Mouse (Mus musculus): Measurements from ENCODE around the gene Gpd1.

Gene Gpd1

GRCm38 (mm10) chr15:99717386-99718334, at the start of gene Gpd1:
Gene Gpd1 (plus strand): TSS chr15:99717515.
- no peak for TF ChIP-seq GATA4 (IDR thresholded peaks at IDR 0.05; ENCODE audit: insufficient replicate concordance, low read length)

DNA sequence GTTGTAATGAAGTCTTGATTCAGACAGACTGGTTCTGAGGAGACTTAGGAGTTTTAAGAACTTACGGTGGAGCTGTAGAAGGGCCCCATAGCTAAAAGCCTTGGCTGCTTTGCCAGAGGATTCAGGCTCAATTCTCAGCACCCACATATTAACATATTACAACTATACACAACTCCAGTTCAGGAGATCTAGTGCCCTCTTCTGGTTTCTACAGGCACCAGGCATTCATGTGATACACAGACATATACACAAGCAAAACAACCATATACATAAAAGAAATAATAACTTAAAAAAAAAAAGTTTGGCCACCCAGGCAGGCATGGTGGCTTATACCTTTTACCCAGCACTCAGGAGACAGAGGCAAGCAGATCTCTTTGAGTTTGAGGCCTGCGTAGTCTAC, 49.8 kb upstream of the Gpd1 start:
- TF ChIP-seq GATA4 (IDR thresholded peaks at IDR 0.05; ENCODE audit: insufficient replicate concordance, low read length): no peak

DNA sequence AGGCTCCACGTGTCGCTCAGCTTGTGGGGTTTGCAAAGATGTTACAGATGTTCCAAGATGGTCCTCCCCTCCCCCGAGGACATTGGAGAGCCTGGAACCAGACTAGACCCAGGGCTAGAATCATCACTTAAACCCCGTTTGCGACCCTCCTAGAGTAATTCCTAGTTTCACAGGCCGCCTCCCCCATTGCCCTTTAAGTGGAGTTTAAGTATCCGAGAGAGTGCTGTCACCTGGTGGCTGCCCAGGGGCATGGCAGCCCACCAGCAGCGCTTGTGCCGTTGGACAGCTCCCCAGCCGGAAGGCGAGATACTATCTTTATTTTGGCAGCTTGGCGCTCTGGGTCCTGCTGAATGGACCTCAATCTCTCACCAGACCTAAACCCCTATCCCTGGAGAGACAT, 48.4 kb upstream of the Gpd1 start:
- no peak for TF ChIP-seq GATA4 (IDR thresholded peaks at IDR 0.05; ENCODE audit: insufficient replicate concordance, low read length)

DNA sequence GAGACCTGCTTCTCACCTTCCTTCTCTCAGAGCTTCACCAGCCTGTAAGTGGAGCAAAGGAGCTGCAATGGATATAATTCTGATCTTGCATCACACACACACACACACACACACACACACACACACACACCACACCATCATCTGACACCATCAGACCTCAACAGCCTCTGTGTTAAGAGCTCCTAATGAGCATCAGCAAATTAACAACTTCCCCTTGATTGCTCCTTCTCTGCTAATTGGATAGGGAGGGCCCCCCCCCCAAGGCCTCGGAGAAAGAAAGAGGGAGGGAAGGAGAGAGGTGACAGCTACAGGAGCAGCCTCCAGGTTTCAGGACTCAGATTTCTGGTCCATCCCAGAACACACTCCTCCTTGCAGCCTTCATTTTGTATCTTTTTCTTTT, 47.9 kb upstream of the Gpd1 start:
- TF ChIP-seq GATA4 (IDR thresholded peaks at IDR 0.05; ENCODE audit: insufficient replicate concordance, low read length): no peak

DNA sequence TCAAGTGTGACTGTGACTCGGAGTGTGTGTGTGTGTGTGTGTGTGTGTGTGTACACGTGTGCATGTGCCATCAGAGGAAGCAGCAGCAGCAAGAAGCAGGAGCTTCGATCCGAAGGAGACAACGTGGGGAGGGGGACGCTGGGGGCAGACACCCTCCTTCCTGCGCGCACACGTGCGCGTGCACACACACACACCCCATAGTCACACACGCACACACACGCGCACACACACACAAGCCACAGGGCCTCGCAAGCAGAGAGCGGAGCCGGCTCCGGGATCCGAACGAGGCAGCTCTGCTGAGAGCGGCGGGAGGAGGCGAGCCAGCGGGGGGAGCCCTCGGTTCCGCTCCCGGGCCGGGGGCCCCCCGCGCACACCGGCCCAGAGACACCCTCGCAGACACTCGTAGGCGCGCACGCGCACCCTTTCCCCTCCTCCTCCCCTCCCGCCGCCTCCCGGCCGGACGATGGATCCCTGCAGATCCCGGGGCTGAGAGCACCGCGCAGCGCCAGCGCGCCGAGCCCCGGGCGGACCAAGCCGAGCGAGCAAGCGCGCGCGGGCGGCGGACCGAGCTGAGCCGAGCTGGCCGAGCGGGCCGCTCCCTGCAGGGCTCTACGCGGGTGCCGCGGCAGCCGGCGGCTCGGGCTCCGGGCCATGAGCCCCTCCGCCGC, 47.0 kb upstream of the Gpd1 start, which contains the start of gene Asic1:
TSS of gene Asic1 (plus strand) at position 215 of the 668 bp plus-strand sequence.
- TF ChIP-seq GATA4 (IDR thresholded peaks at IDR 0.05; ENCODE audit: insufficient replicate concordance, low read length): no peak

- TF ChIP-seq GATA4 (IDR thresholded peaks at IDR 0.05; ENCODE audit: insufficient replicate concordance, low read length): no peak
Observed at GRCm38 (mm10) chr15:99670964-99671670, 46.2 kb upstream of the Gpd1 start.

DNA sequence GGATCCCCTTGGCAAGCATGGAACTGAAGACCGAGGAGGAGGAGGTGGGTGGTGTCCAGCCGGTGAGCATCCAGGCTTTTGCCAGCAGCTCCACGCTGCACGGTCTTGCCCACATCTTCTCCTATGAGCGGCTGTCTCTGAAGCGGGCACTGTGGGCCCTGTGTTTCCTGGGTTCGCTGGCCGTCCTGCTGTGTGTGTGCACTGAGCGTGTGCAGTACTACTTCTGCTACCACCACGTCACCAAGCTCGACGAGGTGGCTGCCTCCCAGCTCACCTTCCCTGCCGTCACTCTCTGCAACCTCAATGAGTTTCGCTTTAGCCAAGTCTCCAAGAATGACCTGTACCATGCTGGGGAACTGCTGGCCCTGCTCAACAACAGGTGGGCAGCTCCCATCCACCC, 45.5 kb upstream of the Gpd1 start:
- TF ChIP-seq GATA4 (IDR thresholded peaks at IDR 0.05; ENCODE audit: insufficient replicate concordance, low read length): no peak

DNA sequence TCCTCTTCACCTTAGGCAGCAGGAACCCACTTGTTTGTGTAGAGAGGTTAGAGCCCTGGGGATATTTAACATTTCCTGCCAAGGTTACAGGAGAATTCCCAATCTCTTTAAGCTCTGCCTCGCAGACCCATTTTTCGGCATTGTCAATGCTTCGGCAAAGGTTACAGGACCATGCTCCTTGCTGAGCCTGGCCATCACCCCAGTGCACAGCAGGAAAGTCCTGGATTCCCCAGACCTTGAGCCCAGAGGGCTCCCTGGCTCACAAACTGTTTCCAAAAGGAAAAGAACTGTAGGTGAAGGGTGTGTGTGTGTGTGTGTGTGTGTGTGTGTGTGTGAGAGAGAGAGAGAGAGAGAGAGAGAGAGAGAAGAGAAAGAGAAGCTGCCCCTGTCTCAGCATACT, 42.4 kb upstream of the Gpd1 start:
- TF ChIP-seq GATA4 (IDR thresholded peaks at IDR 0.05; ENCODE audit: insufficient replicate concordance, low read length): no peak

GRCm38 (mm10) chr15:99677089-99677488, 40.2 kb upstream of the Gpd1 start:
- no peak for TF ChIP-seq GATA4 (IDR thresholded peaks at IDR 0.05; ENCODE audit: insufficient replicate concordance, low read length)

GRCm38 (mm10) chr15:99678063-99678800, 39.1 kb upstream of the Gpd1 start:
- no peak for TF ChIP-seq GATA4 (IDR thresholded peaks at IDR 0.05; ENCODE audit: insufficient replicate concordance, low read length)

- no peak for TF ChIP-seq GATA4 (IDR thresholded peaks at IDR 0.05; ENCODE audit: insufficient replicate concordance, low read length)
Observed at GRCm38 (mm10) chr15:99679008-99679407, 38.3 kb upstream of the Gpd1 start.

GRCm38 (mm10) chr15:99682880-99683279, 34.4 kb upstream of the Gpd1 start:
- no peak for TF ChIP-seq GATA4 (IDR thresholded peaks at IDR 0.05; ENCODE audit: insufficient replicate concordance, low read length)

DNA sequence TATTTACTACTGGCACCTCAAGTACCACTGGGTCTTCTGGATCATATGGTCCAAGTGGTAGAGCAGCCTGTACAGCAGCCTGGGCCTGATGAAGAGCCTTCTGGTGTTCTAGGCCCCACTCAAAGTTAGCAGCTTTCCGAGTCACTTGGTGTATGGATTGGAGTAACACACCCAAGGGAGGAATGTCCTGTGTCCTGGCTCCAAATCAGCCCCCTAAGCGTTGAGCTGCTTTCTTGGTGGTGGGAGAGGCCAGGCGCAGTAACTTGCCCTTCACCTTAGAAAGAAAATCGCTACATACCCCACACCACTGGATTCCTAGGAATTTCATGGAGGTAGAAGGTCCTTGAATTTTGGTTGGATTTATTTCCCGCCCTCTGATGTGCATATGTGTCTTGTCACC, 33.2 kb upstream of the Gpd1 start:
- TF ChIP-seq GATA4 (IDR thresholded peaks at IDR 0.05; ENCODE audit: insufficient replicate concordance, low read length): no peak

GRCm38 (mm10) chr15:99688712-99689111, 28.6 kb upstream of the Gpd1 start:
- TF ChIP-seq GATA4 (IDR thresholded peaks at IDR 0.05; ENCODE audit: insufficient replicate concordance, low read length): no peak

GRCm38 (mm10) chr15:99690924-99691323, 26.4 kb upstream of the Gpd1 start:
- no peak for TF ChIP-seq GATA4 (IDR thresholded peaks at IDR 0.05; ENCODE audit: insufficient replicate concordance, low read length)
